Comparison of ENCODE assay signal across 8 mouse cellular contexts in the genomic region with DNA sequence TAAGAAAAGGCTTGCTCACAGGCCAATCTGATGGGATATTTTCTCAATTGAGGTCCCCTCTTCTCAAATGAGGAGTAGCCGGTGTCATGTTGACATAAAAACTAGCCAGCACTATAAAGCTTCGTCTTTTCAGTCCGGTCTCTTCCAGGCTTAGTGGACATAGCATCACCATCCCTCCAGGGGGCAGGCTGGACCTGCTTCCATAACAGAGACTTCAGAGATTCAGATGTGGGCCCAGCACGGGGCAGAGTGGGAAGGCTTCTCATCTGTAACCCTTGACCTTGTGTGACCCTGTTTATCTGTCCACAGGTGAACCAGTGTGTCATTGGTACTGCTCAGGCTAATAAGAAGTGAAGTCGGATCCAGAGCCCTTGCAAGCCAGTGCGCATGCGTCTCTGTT. TPM values are rescaled to one million over a fixed set of nuclear protein-coding genes. Genes with fewer than 3 reads are reported as not detected.
DNase-seq lines count a peak whose midpoint lies in the region; ATAC-seq and TF ChIP-seq lines count a peak whose summit lies in the region.
"Not testable (repeated sequence)": the region's sequence is repeated elsewhere in the genome, so short reads cannot be mapped to it uniquely, and the experiment has no call there.

No protein-coding gene starts in this region.

- not testable (repeated sequence) for TF ChIP-seq POLR2A in heart, adult 2 months (IDR thresholded peaks at IDR 0.05; ENCODE audit: insufficient read depth, low read depth, low read length)

- H3K4me2 ChIP-seq in kidney, embryonic 14.5 days (replicated peaks; ENCODE audit: low read depth, low read length); liver, embryonic 12.5 days; midbrain, embryonic 13.5 days (replicated peaks): not testable (repeated sequence)

- TF ChIP-seq EP300 in heart, adult 2 months (IDR thresholded peaks at IDR 0.05; ENCODE audit: insufficient read depth, low read depth, low read length) = 0 out of 2 replicates have a peak, but pooled peaks have one; percentile 17

- H3K4me1 ChIP-seq in heart, adult 2 months (ENCODE audit: control insufficient read depth, insufficient read depth, low read length) = not testable (repeated sequence)
- H3K4me1 ChIP-seq in kidney, embryonic 14.5 days (ENCODE audit: control insufficient read depth, insufficient read depth, low read length) = peaks cover 11% of the 10 kb centered on the region
- H3K4me1 ChIP-seq in liver, embryonic 12.5 days = peaks cover 27% of the 10 kb centered on the region
- peaks cover 20% of the 10 kb centered on the region for H3K4me1 ChIP-seq in midbrain, embryonic 13.5 days (replicated peaks)

- WGBS in heart, adult 2 months = 64% methylated on average over 7 of the region's 7 CpGs
- WGBS in kidney, embryonic 14.5 days = 65% methylated on average over 7 of the region's 7 CpGs
- 70% methylated on average over 7 of the region's 7 CpGs for WGBS in liver, embryonic 12.5 days (ENCODE audit: insufficient replicate concordance)
- WGBS in midbrain, embryonic 13.5 days = 66% methylated on average over 7 of the region's 7 CpGs

- not testable (repeated sequence) for H3K4me3 ChIP-seq in C2C12 (ENCODE audit: insufficient read depth, poor library complexity, severe bottlenecking); heart, adult 2 months; kidney, embryonic 14.5 days (ENCODE audit: low read length); liver, embryonic 12.5 days; midbrain, embryonic 13.5 days (replicated peaks)

- H3K9me3 ChIP-seq in kidney, embryonic 14.5 days (ENCODE audit: control insufficient read depth, low read length); liver, embryonic 12.5 days (replicated peaks); midbrain, embryonic 13.5 days: not testable (repeated sequence)

- not testable (repeated sequence) for H3K27ac ChIP-seq in heart, adult 2 months; kidney, embryonic 14.5 days (ENCODE audit: low read depth, low read length); midbrain, embryonic 13.5 days
- H3K27ac ChIP-seq in liver, embryonic 12.5 days = peak overlapping the region; percentile 10; the same call in 1 of the 2 replicates

- DNase-seq in adrenal gland, postnatal 36 days = peak; percentile 60 to 71
- DNase-seq in embryo, embryonic 11 days = peak; percentile 67
- DNase-seq in heart, adult 2 months = peak; percentile 51 to 54
- DNase-seq in splenic B cell, adult 2 months (ENCODE audit: low read depth, low spot score) = peak; percentile 59

- H3K79me2 ChIP-seq in C2C12 (ENCODE audit: control insufficient read depth, insufficient read depth); heart, adult 2 months (replicated peaks; ENCODE audit: control insufficient read depth, insufficient read depth, low read length): not testable (repeated sequence)

- peak; percentile 8 for TF ChIP-seq CTCF in C2C12 (IDR thresholded peaks at IDR 0.05; ENCODE audit: control insufficient read depth, insufficient read depth, insufficient read length)
- TF ChIP-seq CTCF in heart, adult 2 months (IDR thresholded peaks at IDR 0.05) = peak; percentile 61

- ATAC-seq in kidney, embryonic 14.5 days (ENCODE audit: low FRiP score, low TSS enrichment) = peak; percentile 13; the same call in 1 of the 2 replicates
- ATAC-seq in liver, embryonic 12.5 days = not testable (repeated sequence)
- 0 out of 2 replicates have a peak, but pooled peaks have one; percentile 8 for ATAC-seq in midbrain, embryonic 13.5 days

- not testable (repeated sequence) for H3K9ac ChIP-seq in heart, adult 2 months (ENCODE audit: low read depth, low read length); kidney, embryonic 14.5 days (ENCODE audit: low read depth, low read length); liver, embryonic 12.5 days; midbrain, embryonic 13.5 days (replicated peaks)

- not testable (repeated sequence) for H3ac ChIP-seq in C2C12 (ENCODE audit: control insufficient read depth, insufficient read length, low read depth)

- H3K36me3 ChIP-seq in C2C12 (ENCODE audit: control insufficient read depth, insufficient read depth) = peaks cover 60% of the 10 kb centered on the region
- H3K36me3 ChIP-seq in heart, adult 2 months (ENCODE audit: control insufficient read depth, insufficient read depth, low read length); splenic B cell, adult 2 months (ENCODE audit: control insufficient read depth, insufficient read depth, low read length, poor library complexity, severe bottlenecking): not testable (repeated sequence)
- peaks cover 52% of the 10 kb centered on the region for H3K36me3 ChIP-seq in kidney, embryonic 14.5 days (ENCODE audit: control insufficient read depth, insufficient read depth, low read length)
- peaks cover 87% of the 10 kb centered on the region for H3K36me3 ChIP-seq in liver, embryonic 12.5 days
- peaks cover 47% of the 10 kb centered on the region for H3K36me3 ChIP-seq in midbrain, embryonic 13.5 days

- H3K27me3 ChIP-seq in C2C12 (ENCODE audit: control insufficient read depth, insufficient read depth, insufficient read length); heart, adult 2 months (ENCODE audit: control insufficient read depth, insufficient read depth, low read length); kidney, embryonic 14.5 days (ENCODE audit: control insufficient read depth, insufficient read depth, low read length); liver, embryonic 12.5 days (replicated peaks); midbrain, embryonic 13.5 days; splenic B cell, adult 2 months (ENCODE audit: control insufficient read depth, insufficient read depth, low read length, poor library complexity, severe bottlenecking): not testable (repeated sequence)

- intact Hi-C loops in heart, adult 2 months (cut with DNase I) = loop anchor here (5.0 kb wide), 2 partner anchors 96 to 214 kb away; a partner anchor contains a TSS

- H3K79me3 ChIP-seq in C2C12 (ENCODE audit: low read depth) = not testable (repeated sequence)

RNA-seq across cellular contexts. Expression of a gene that starts 1.1 kb away (rescaled TPM):
- 7.3 TPM for polyA plus RNA-seq in C2C12 (2012; fragmentation: generic; extraction: Trizol)
- 10 to 100 TPM; 34.2 to 37.9 TPM for total RNA-seq in adrenal gland, postnatal 36 days (2021)
- 10 to 100 TPM; 17.8 to 18.1 TPM for total RNA-seq in heart, adult 2 months (2021)
- polyA plus RNA-seq in heart, adult 2 months (2012; rRNA removed) = 35.3 and 36.8 TPM in 2 replicates
- polyA plus RNA-seq in kidney, embryonic 14.5 days (2014; fragmentation: Nextera tagmentation; extraction: Ambion mirVana) = 6.0 TPM in 2 replicates
- polyA plus RNA-seq in liver, embryonic 12.5 days (2016; fragmentation: Nextera tagmentation; extraction: Ambion mirVana) = 2.7 TPM in 2 replicates
- polyA plus RNA-seq in midbrain, embryonic 13.5 days (2015; fragmentation: Nextera tagmentation; extraction: Ambion mirVana) = 13.6 and 17.7 TPM in 2 replicates

RNA-seq across cellular contexts. Expression of a gene that starts 7.6 kb away (rescaled TPM):
- 166 TPM for polyA plus RNA-seq in C2C12 (2012; fragmentation: generic; extraction: Trizol)
- total RNA-seq in adrenal gland, postnatal 36 days (2021) = 100 to 1,000 TPM; 129 to 165 TPM
- total RNA-seq in heart, adult 2 months (2021) = 10 to 100 TPM; 78.6 to 94.2 TPM
- 85.1 and 96.6 TPM in 2 replicates for polyA plus RNA-seq in heart, adult 2 months (2012; rRNA removed)
- polyA plus RNA-seq in kidney, embryonic 14.5 days (2014; fragmentation: Nextera tagmentation; extraction: Ambion mirVana) = 164 and 182 TPM in 2 replicates
- 119 and 129 TPM in 2 replicates for polyA plus RNA-seq in liver, embryonic 12.5 days (2016; fragmentation: Nextera tagmentation; extraction: Ambion mirVana)
- 145 and 148 TPM in 2 replicates for polyA plus RNA-seq in midbrain, embryonic 13.5 days (2015; fragmentation: Nextera tagmentation; extraction: Ambion mirVana)

RNA-seq across cellular contexts. Expression of a gene that starts 9.3 kb away (rescaled TPM):
- polyA plus RNA-seq in C2C12 (2012; fragmentation: generic; extraction: Trizol) = 3.0 TPM
- total RNA-seq in adrenal gland, postnatal 36 days (2021) = 10 to 100 TPM; 11.4 to 18.6 TPM
- total RNA-seq in heart, adult 2 months (2021) = 1 to 10 TPM; 4.1 to 4.2 TPM
- polyA plus RNA-seq in heart, adult 2 months (2012; rRNA removed) = 6.7 and 9.0 TPM in 2 replicates
- 2.6 and 3.5 TPM in 2 replicates for polyA plus RNA-seq in kidney, embryonic 14.5 days (2014; fragmentation: Nextera tagmentation; extraction: Ambion mirVana)
- polyA plus RNA-seq in liver, embryonic 12.5 days (2016; fragmentation: Nextera tagmentation; extraction: Ambion mirVana) = 0.29 and 0.36 TPM in 2 replicates
- polyA plus RNA-seq in midbrain, embryonic 13.5 days (2015; fragmentation: Nextera tagmentation; extraction: Ambion mirVana) = 5.0 and 6.2 TPM in 2 replicates

RNA-seq across cellular contexts. Expression of a gene that starts 14.9 kb away (rescaled TPM):
- polyA plus RNA-seq in C2C12 (2012; fragmentation: generic; extraction: Trizol) = 30.9 TPM
- 1 to 10 TPM; 1.7 to 1.9 TPM for total RNA-seq in adrenal gland, postnatal 36 days (2021)
- total RNA-seq in heart, adult 2 months (2021) = under 1 TPM; 0.26 to 0.36 TPM
- 0.62 and 0.79 TPM in 2 replicates for polyA plus RNA-seq in heart, adult 2 months (2012; rRNA removed)
- polyA plus RNA-seq in kidney, embryonic 14.5 days (2014; fragmentation: Nextera tagmentation; extraction: Ambion mirVana) = 6.9 and 11.2 TPM in 2 replicates
- 6.6 and 8.1 TPM in 2 replicates for polyA plus RNA-seq in liver, embryonic 12.5 days (2016; fragmentation: Nextera tagmentation; extraction: Ambion mirVana)
- polyA plus RNA-seq in midbrain, embryonic 13.5 days (2015; fragmentation: Nextera tagmentation; extraction: Ambion mirVana) = 4.2 and 4.4 TPM in 2 replicates

RNA-seq across cellular contexts. Expression of a gene that starts 41.2 kb away (rescaled TPM):
- 6.8 TPM for polyA plus RNA-seq in C2C12 (2012; fragmentation: generic; extraction: Trizol)
- total RNA-seq in adrenal gland, postnatal 36 days (2021) = 10 to 100 TPM in 1 of 2 experiments, 1 to 10 TPM in 1; 9.9 to 10.5 TPM
- total RNA-seq in heart, adult 2 months (2021) = 1 to 10 TPM; 1.5 to 3.5 TPM
- 2.4 and 2.8 TPM in 2 replicates for polyA plus RNA-seq in heart, adult 2 months (2012; rRNA removed)
- polyA plus RNA-seq in kidney, embryonic 14.5 days (2014; fragmentation: Nextera tagmentation; extraction: Ambion mirVana) = 6.3 and 12.8 TPM in 2 replicates
- 8.9 and 9.2 TPM in 2 replicates for polyA plus RNA-seq in liver, embryonic 12.5 days (2016; fragmentation: Nextera tagmentation; extraction: Ambion mirVana)
- polyA plus RNA-seq in midbrain, embryonic 13.5 days (2015; fragmentation: Nextera tagmentation; extraction: Ambion mirVana) = 18.9 and 20.8 TPM in 2 replicates
